27 mouse cellular contexts compared by ENCODE assay signal in the genomic region with DNA sequence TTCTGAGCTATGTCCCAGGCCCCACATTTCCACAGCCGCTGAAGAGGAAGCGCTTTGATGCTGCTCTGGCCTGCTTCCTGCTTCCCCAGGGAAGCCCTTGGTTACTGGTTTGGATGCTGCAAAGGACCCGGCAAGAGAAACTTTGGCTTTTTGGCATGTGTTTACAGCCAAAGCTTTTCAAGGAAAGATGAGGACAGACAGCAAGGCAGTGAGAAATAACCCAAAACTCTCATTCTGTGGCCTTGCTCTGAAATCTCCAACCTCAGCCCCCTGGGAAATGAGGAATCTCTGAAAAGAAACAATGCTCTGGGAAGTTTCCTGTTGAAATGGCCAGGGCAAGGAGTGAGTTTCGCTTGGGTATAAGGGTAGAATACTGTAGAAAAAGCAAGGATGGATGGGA. TPM values are rescaled to one million over a fixed set of nuclear protein-coding genes. Genes with fewer than 3 reads are reported as not detected.
DNase-seq lines count a peak whose midpoint lies in the region; ATAC-seq and TF ChIP-seq lines count a peak whose summit lies in the region.
"Had no signal": no experiment of that assay in that cellular context is flagged by ENCODE, and none has a peak within 500 bp of the region (broad histone marks: within the 10 kb centered on the region; RNA-seq: fewer than 3 reads in every experiment).

No protein-coding gene starts in this region.

- peaks cover 12% of the 10 kb centered on the region for H3K27me3 ChIP-seq in forebrain, embryonic 10.5 days (ENCODE audit: poor library complexity, severe bottlenecking)
- H3K27me3 ChIP-seq in forebrain, embryonic 16.5 days (replicated peaks; ENCODE audit: control insufficient read depth, insufficient read depth, low read length) = peaks cover 4% of the 10 kb centered on the region; the same call in 1 of the 2 replicates
- no peaks in the 10 kb centered on the region for H3K27me3 ChIP-seq in heart, adult 2 months (ENCODE audit: control insufficient read depth, insufficient read depth, low read length)
- peaks cover 3% of the 10 kb centered on the region for H3K27me3 ChIP-seq in heart, embryonic 11.5 days (ENCODE audit: control insufficient read depth, insufficient read depth, low read length)
- H3K27me3 ChIP-seq in embryonic facial prominence, embryonic 11.5 days (ENCODE audit: control insufficient read depth, insufficient read depth, low read length) = no peaks in the 10 kb centered on the region
- H3K27me3 ChIP-seq in limb, embryonic 11.5 days (ENCODE audit: control insufficient read depth, insufficient read depth, low read length) = no peaks in the 10 kb centered on the region
- H3K27me3 ChIP-seq: stomach, embryonic 15.5 days had no signal

- TF ChIP-seq POLR2A in heart, adult 2 months (IDR thresholded peaks at IDR 0.05; ENCODE audit: insufficient read depth, low read depth, low read length) = no peak

- H3K79me2 ChIP-seq in heart, adult 2 months (replicated peaks; ENCODE audit: control insufficient read depth, insufficient read depth, low read length) = no peaks in the 10 kb centered on the region

- TF ChIP-seq EP300 in heart, adult 2 months (IDR thresholded peaks at IDR 0.05; ENCODE audit: insufficient read depth, low read depth, low read length) = no peak

- no peak overlapping the region for H3K4me2 ChIP-seq in forebrain, embryonic 16.5 days (ENCODE audit: low read length)
- no peak overlapping the region for H3K4me2 ChIP-seq in heart, embryonic 11.5 days
- H3K4me2 ChIP-seq in embryonic facial prominence, embryonic 11.5 days (ENCODE audit: low read depth, low read length) = no peak overlapping the region
- H3K4me2 ChIP-seq in limb, embryonic 11.5 days (ENCODE audit: low read depth, severe bottlenecking) = no peak overlapping the region; the same call in 1 of the 2 replicates
- H3K4me2 ChIP-seq: hindbrain, embryonic 15.5 days; neural tube, embryonic 13.5 days; stomach, embryonic 15.5 days had no signal

- H3K9ac ChIP-seq in forebrain, embryonic 16.5 days (replicated peaks; ENCODE audit: low read depth, low read length) = no peak overlapping the region
- H3K9ac ChIP-seq in heart, adult 2 months (ENCODE audit: low read depth, low read length) = no peak overlapping the region
- H3K9ac ChIP-seq in heart, embryonic 11.5 days (ENCODE audit: low read depth, low read length) = no peak overlapping the region
- H3K9ac ChIP-seq in embryonic facial prominence, embryonic 11.5 days (replicated peaks; ENCODE audit: low read length) = no peak overlapping the region
- no peak overlapping the region for H3K9ac ChIP-seq in limb, embryonic 11.5 days (ENCODE audit: low read length)
- H3K9ac ChIP-seq: hindbrain, embryonic 15.5 days; neural tube, embryonic 13.5 days; stomach, embryonic 15.5 days had no signal

- H3K4me3 ChIP-seq in forebrain, embryonic 10.5 days = no peak overlapping the region
- H3K4me3 ChIP-seq in forebrain, embryonic 16.5 days (replicated peaks; ENCODE audit: low read length) = no peak overlapping the region
- no peak overlapping the region for H3K4me3 ChIP-seq in heart, adult 2 months
- no peak overlapping the region for H3K4me3 ChIP-seq in heart, embryonic 11.5 days (ENCODE audit: low read depth, low read length)
- no peak overlapping the region for H3K4me3 ChIP-seq in embryonic facial prominence, embryonic 11.5 days (ENCODE audit: low read depth, low read length)
- no peak overlapping the region for H3K4me3 ChIP-seq in limb, embryonic 11.5 days (ENCODE audit: low read depth, low read length)
- H3K4me3 ChIP-seq: hindbrain, embryonic 15.5 days; midbrain, embryonic 10.5 days; myocyte; neural tube, embryonic 13.5 days; stomach, embryonic 15.5 days had no signal

- H3K4me1 ChIP-seq in forebrain, embryonic 10.5 days = peaks cover 32% of the 10 kb centered on the region
- no peaks in the 10 kb centered on the region; the same call in 1 of the 2 replicates for H3K4me1 ChIP-seq in forebrain, embryonic 16.5 days (replicated peaks; ENCODE audit: control insufficient read depth, insufficient read depth, low read length)
- H3K4me1 ChIP-seq in heart, adult 2 months (ENCODE audit: control insufficient read depth, insufficient read depth, low read length) = peaks cover 7% of the 10 kb centered on the region
- no peaks in the 10 kb centered on the region; the same call in 1 of the 2 replicates for H3K4me1 ChIP-seq in heart, embryonic 11.5 days (ENCODE audit: control insufficient read depth, insufficient read depth, low read length)
- H3K4me1 ChIP-seq in embryonic facial prominence, embryonic 11.5 days (ENCODE audit: control insufficient read depth, insufficient read depth, low read length) = peaks cover 2% of the 10 kb centered on the region; the same call in 1 of the 2 replicates
- H3K4me1 ChIP-seq in limb, embryonic 11.5 days (ENCODE audit: control insufficient read depth, insufficient read depth, low read length) = peaks cover 14% of the 10 kb centered on the region

- no peak for TF ChIP-seq CTCF in heart, adult 2 months (IDR thresholded peaks at IDR 0.05)

- intact Hi-C loops in heart, adult 2 months (cut with DNase I) = no loop called here

- H3K36me3 ChIP-seq in forebrain, embryonic 10.5 days (replicated peaks) = no peaks in the 10 kb centered on the region
- H3K36me3 ChIP-seq in forebrain, embryonic 16.5 days (ENCODE audit: control insufficient read depth, insufficient read depth) = no peaks in the 10 kb centered on the region
- no peaks in the 10 kb centered on the region; the same call in 1 of the 2 replicates for H3K36me3 ChIP-seq in heart, adult 2 months (ENCODE audit: control insufficient read depth, insufficient read depth, low read length)
- no peaks in the 10 kb centered on the region for H3K36me3 ChIP-seq in heart, embryonic 11.5 days (ENCODE audit: control insufficient read depth, insufficient read depth, low read length)
- no peaks in the 10 kb centered on the region for H3K36me3 ChIP-seq in embryonic facial prominence, embryonic 11.5 days (replicated peaks; ENCODE audit: control insufficient read depth, insufficient read depth, low read depth, low read length)
- H3K36me3 ChIP-seq in limb, embryonic 11.5 days (ENCODE audit: control insufficient read depth, insufficient read depth, low read length) = no peaks in the 10 kb centered on the region
- H3K36me3 ChIP-seq: hindbrain, embryonic 15.5 days; midbrain, embryonic 10.5 days; neural tube, embryonic 13.5 days; stomach, embryonic 15.5 days had no signal

- 0 out of 2 replicates have a peak overlapping the region, but pooled peaks have one; percentile 30 for H3K27ac ChIP-seq in forebrain, embryonic 10.5 days
- H3K27ac ChIP-seq in forebrain, embryonic 16.5 days (ENCODE audit: low read length) = no peak overlapping the region
- no peak overlapping the region for H3K27ac ChIP-seq in heart, adult 2 months
- H3K27ac ChIP-seq in heart, embryonic 11.5 days (ENCODE audit: low read depth, low read length) = no peak overlapping the region
- H3K27ac ChIP-seq in embryonic facial prominence, embryonic 11.5 days (replicated peaks; ENCODE audit: low read depth, low read length) = no peak overlapping the region
- 0 out of 2 replicates have a peak overlapping the region, but pooled peaks have one; percentile 15 for H3K27ac ChIP-seq in limb, embryonic 11.5 days (replicated peaks; ENCODE audit: low read depth, low read length)
- H3K27ac ChIP-seq: hindbrain, embryonic 15.5 days; midbrain, embryonic 10.5 days; neural tube, embryonic 13.5 days; stomach, embryonic 15.5 days had no signal

- 73% methylated on average over 4 of the region's 4 CpGs for WGBS in forebrain, embryonic 10.5 days
- 81% methylated on average over 4 of the region's 4 CpGs for WGBS in forebrain, embryonic 16.5 days
- 37% methylated on average over 4 of the region's 4 CpGs for WGBS in heart, adult 2 months
- 56% methylated on average over 4 of the region's 4 CpGs for WGBS in heart, embryonic 11.5 days (ENCODE audit: insufficient replicate concordance)
- 46% methylated on average over 4 of the region's 4 CpGs for WGBS in embryonic facial prominence, embryonic 11.5 days
- WGBS in limb, embryonic 11.5 days = 70% methylated on average over 4 of the region's 4 CpGs

- ATAC-seq in forebrain, embryonic 16.5 days = no peak
- no peak for ATAC-seq in heart, embryonic 11.5 days (replicated peaks; ENCODE audit: insufficient number of reproducible peaks, low FRiP score, low TSS enrichment)
- ATAC-seq in embryonic facial prominence, embryonic 11.5 days (replicated peaks; ENCODE audit: insufficient number of reproducible peaks, low FRiP score, low TSS enrichment, low read depth) = no peak
- no peak for ATAC-seq in limb, embryonic 11.5 days (ENCODE audit: insufficient number of reproducible peaks, low FRiP score, low TSS enrichment, low read depth)
- ATAC-seq: forebrain, embryonic 14.5 days; lung, postnatal 0 days; midbrain, embryonic 16.5 days had no signal

- no peak for DNase-seq in forebrain, embryonic 10.5 days (ENCODE audit: extremely low spot score, low spot score)
- peak; percentile 30 for DNase-seq in heart, adult 2 months
- DNase-seq in embryonic facial prominence, embryonic 11.5 days (ENCODE audit: low spot score) = peak; percentile 43
- DNase-seq in limb, embryonic 11.5 days (ENCODE audit: low spot score) = no peak
- DNase-seq in urinary bladder, postnatal 25 days (ENCODE audit: low spot score) = no peak
- no peak for DNase-seq in layer of hippocampus, adult 8-10 months (ENCODE audit: low spot score in 2 of 2)
- DNase-seq: adrenal gland, postnatal 10 days; cerebellum, adult 18-20 months; cerebellum, postnatal 14 days; kidney, adult 2 months; kidney, postnatal 36 days; layer of hippocampus, adult 9-11 months; liver; retina, postnatal 1 day; right cerebral cortex, postnatal 25 days; thymus, adult 18-20 months; thymus, postnatal 36 days had no signal

- no peaks in the 10 kb centered on the region for H3K9me3 ChIP-seq in forebrain, embryonic 10.5 days
- no peaks in the 10 kb centered on the region for H3K9me3 ChIP-seq in forebrain, embryonic 16.5 days (ENCODE audit: control insufficient read depth, low read length)
- H3K9me3 ChIP-seq in heart, embryonic 11.5 days (replicated peaks; ENCODE audit: control insufficient read depth, low read length) = no peaks in the 10 kb centered on the region
- H3K9me3 ChIP-seq in embryonic facial prominence, embryonic 11.5 days (replicated peaks; ENCODE audit: control insufficient read depth, low read length) = no peaks in the 10 kb centered on the region
- H3K9me3 ChIP-seq in limb, embryonic 11.5 days (ENCODE audit: control insufficient read depth, low read length) = no peaks in the 10 kb centered on the region
- H3K9me3 ChIP-seq: hindbrain, embryonic 15.5 days; midbrain, embryonic 10.5 days; neural tube, embryonic 13.5 days; stomach, embryonic 15.5 days had no signal

RNA-seq across cellular contexts. Expression of gene Rbm15, which starts 26.9 kb away (rescaled TPM):
- 18.2 and 19.9 TPM in 2 replicates for polyA plus RNA-seq in forebrain, embryonic 10.5 days (2016; fragmentation: Nextera tagmentation; extraction: Ambion mirVana)
- 9.3 and 10.4 TPM in 2 replicates for polyA plus RNA-seq in forebrain, embryonic 16.5 days (2015; fragmentation: Nextera tagmentation; extraction: Ambion mirVana)
- 10 to 100 TPM; 22.7 to 24.5 TPM for total RNA-seq in heart, adult 2 months (2021)
- 3.6 and 7.0 TPM in 2 replicates for polyA plus RNA-seq in heart, adult 2 months (2012; rRNA removed)
- 13.6 and 14.1 TPM in 2 replicates for polyA plus RNA-seq in heart, embryonic 11.5 days (2014; fragmentation: Nextera tagmentation; extraction: Ambion mirVana)
- polyA plus RNA-seq in embryonic facial prominence, embryonic 11.5 days (2014; fragmentation: Nextera tagmentation; extraction: Ambion mirVana) = 19.0 and 20.6 TPM in 2 replicates
- 19.0 and 22.6 TPM in 2 replicates for polyA plus RNA-seq in limb, embryonic 11.5 days (2014; fragmentation: Nextera tagmentation; extraction: Ambion mirVana)
- 10 to 100 TPM; 26.1 to 29.9 (median 28.4) TPM for total RNA-seq in layer of hippocampus, adult 8-10 months (2022)

Comparison
In these comparisons a context has a peak if more than half of its experiments do, and no peak if none do; other contexts are left out.
1. H3K27ac ChIP-seq: peak in forebrain, embryonic 10.5 days (single experiment) and limb, embryonic 11.5 days (single experiment); none in forebrain, embryonic 16.5 days (single experiment), heart, adult 2 months (single experiment), heart, embryonic 11.5 days (single experiment) and embryonic facial prominence, embryonic 11.5 days (single experiment).
2. DNase-seq: peak in heart, adult 2 months (2 of 2) and embryonic facial prominence, embryonic 11.5 days (single experiment); none in forebrain, embryonic 10.5 days (single experiment), limb, embryonic 11.5 days (single experiment), urinary bladder, postnatal 25 days (single experiment) and layer of hippocampus, adult 8-10 months (0 of 2).